Mouse (Mus musculus) ovary, postnatal 14 days (tissue): ENCODE results near the gene 3830417A13Rik.

Experiments used
- DNase-seq: peaks from one replicate; pipeline ENCODE4 v3.0.0; 2022; ENCODE audit warnings: low spot score

Gene 3830417A13Rik

GRCm38 (mm10) chrX:64173248-64173647 lies at the start of gene 3830417A13Rik:
Gene 3830417A13Rik, plus strand, starts transcription at chrX:64173548.
- no peak for DNase-seq

DNA sequence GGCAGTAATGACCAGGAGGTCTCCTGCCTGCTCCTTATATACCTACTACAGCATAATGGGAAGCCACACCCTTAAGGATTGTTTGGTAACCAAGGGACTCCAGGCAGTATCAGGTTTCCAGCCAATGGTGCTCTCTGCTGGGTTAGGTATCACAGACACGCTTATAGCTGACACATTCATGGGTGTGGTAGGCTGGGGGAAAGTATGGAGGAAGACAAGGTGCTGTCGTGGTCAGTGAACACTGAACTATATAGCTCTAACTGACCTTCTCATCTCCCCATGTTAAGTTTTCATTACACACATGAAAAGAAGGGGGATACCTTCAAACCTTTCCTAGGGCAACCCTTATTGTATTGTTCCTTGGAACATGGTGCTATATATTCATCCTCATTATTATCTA lies 21.2 kb upstream of the 3830417A13Rik start, which contains the start of gene Gm6760:
Gm6760 (minus strand) TSS at position 101 of the 400 bp plus-strand sequence.
- no peak for DNase-seq

GRCm38 (mm10) chrX:64181246-64181645 lies 7.9 kb downstream of the 3830417A13Rik start:
- DNase-seq = no peak
